15 mouse cellular contexts compared by ENCODE assay signal in genomic region chr3:140129065-140129778, GRCm38 (mm10).
DNase-seq lines count a peak whose midpoint lies in the region; ATAC-seq lines count a peak whose summit lies in the region.
"Had no signal": no experiment of that assay in that cellular context is flagged by ENCODE, and none has a peak within 500 bp of the region (broad histone marks: within the 10 kb centered on the region; RNA-seq: fewer than 3 reads in every experiment).

No protein-coding gene starts in this region.

- H3K27me3 ChIP-seq in heart, embryonic 11.5 days (ENCODE audit: control insufficient read depth, insufficient read depth, low read length): no peaks in the 10 kb centered on the region
- H3K27me3 ChIP-seq: midbrain, embryonic 13.5 days; stomach, embryonic 15.5 days had no signal

- H3K9me3 ChIP-seq in heart, embryonic 11.5 days (replicated peaks; ENCODE audit: control insufficient read depth, low read length): no peaks in the 10 kb centered on the region
- H3K9me3 ChIP-seq: midbrain, embryonic 13.5 days; stomach, embryonic 15.5 days had no signal

- ATAC-seq in heart, embryonic 11.5 days (replicated peaks; ENCODE audit: insufficient number of reproducible peaks, low FRiP score, low TSS enrichment): no peak
- ATAC-seq: CD4-positive, CD25-positive, alpha-beta regulatory T cell, adult 4 months; midbrain, embryonic 13.5 days had no signal

- DNase-seq in heart, adult 8-10 months (ENCODE audit: low spot score): peak; percentile 3
- peak; percentile 46 for DNase-seq in retina, postnatal 1 day
- DNase-seq in retina, embryonic 14.5 days (ENCODE audit: low spot score): no peak
- DNase-seq in cerebellum, postnatal 10 days: peak; percentile 65 to 78
- no peak for DNase-seq in thymus, postnatal 0 days (ENCODE audit: low spot score)
- no peak for DNase-seq in spleen, postnatal 36 days (ENCODE audit: low spot score in 2 of 2)
- DNase-seq: embryo, embryonic 11 days; gastrocnemius, postnatal 14 days; kidney, adult 2 months; thymus, postnatal 25 days had no signal

- no peaks in the 10 kb centered on the region for H3K36me3 ChIP-seq in heart, embryonic 11.5 days (ENCODE audit: control insufficient read depth, insufficient read depth, low read length)
- H3K36me3 ChIP-seq: midbrain, embryonic 13.5 days; stomach, embryonic 15.5 days had no signal

- no peak overlapping the region for H3K4me3 ChIP-seq in heart, embryonic 11.5 days (ENCODE audit: low read depth, low read length)
- H3K4me3 ChIP-seq: midbrain, embryonic 13.5 days; stomach, embryonic 15.5 days had no signal

- no peak overlapping the region for H3K4me2 ChIP-seq in heart, embryonic 11.5 days
- H3K4me2 ChIP-seq: midbrain, embryonic 13.5 days; stomach, embryonic 15.5 days had no signal

- H3K4me1 ChIP-seq in heart, embryonic 11.5 days (ENCODE audit: control insufficient read depth, insufficient read depth, low read length): no peaks in the 10 kb centered on the region
- H3K4me1 ChIP-seq: midbrain, embryonic 13.5 days; stomach, embryonic 15.5 days had no signal

- 76% methylated on average over 8 of the region's 8 CpGs for WGBS in heart, embryonic 11.5 days (ENCODE audit: insufficient replicate concordance)

- H3K27ac ChIP-seq in heart, embryonic 11.5 days (ENCODE audit: low read depth, low read length): no peak overlapping the region
- H3K27ac ChIP-seq: liver, embryonic 14.5 days; midbrain, embryonic 13.5 days; stomach, embryonic 15.5 days had no signal

- H3K9ac ChIP-seq in heart, embryonic 11.5 days (ENCODE audit: low read depth, low read length): no peak overlapping the region
- H3K9ac ChIP-seq: liver, embryonic 14.5 days; midbrain, embryonic 13.5 days; stomach, embryonic 15.5 days had no signal

Comparison
In these comparisons a context has a peak if more than half of its experiments do, and no peak if none do; other contexts are left out.
1. DNase-seq: peak in heart, adult 8-10 months (single experiment), retina, postnatal 1 day (single experiment) and cerebellum, postnatal 10 days (2 of 2); none in retina, embryonic 14.5 days (single experiment), thymus, postnatal 0 days (single experiment) and spleen, postnatal 36 days (0 of 2).